Mouse (Mus musculus): ENCODE measurements at regions not wholly inside any gene's neighbourhood (a gene's known extent, or its start where the extent isn't known, plus 50 kb on each side); places are given as distances from the start of the nearest gene placed in this dataset.

DNA sequence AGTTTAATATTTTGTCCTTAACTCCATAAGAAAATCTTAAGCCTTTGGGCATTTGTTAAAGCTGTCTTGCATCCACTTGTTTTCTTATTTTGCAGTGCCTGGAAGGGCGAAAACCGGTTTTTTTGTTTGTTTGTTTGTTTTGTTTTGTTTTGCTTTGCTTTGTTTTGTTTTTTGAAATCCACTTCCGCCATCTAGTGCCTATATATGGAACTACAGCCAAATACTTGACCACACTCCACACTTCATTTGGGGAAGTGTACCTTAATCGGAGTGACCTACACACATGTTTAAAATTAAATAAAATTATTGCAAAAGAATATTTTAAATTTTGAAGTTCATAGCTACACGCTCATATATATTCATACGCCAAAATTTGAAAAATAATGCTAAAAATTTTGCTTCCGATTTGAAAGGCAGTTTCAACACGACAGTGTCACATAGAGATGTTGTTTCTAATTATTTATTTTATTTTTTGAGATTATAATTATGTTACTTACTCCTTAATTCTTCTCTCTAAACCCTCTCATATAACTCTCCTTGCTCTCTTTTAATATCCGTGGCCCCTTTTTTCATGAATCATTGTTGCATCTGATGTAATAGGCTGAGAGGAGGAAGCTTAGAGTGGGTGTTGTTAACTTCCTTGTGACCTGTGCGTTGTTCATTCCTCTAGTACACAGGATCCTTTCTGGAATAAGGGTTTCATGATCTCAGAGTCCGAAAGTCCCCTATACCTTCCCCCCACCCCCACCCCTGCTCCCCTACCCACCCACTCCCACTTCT lies 205.4 kb upstream of the Pof1b start:
- Histone ChIP-seq H3K36me3 (ENCODE audit: control insufficient read depth, insufficient read depth, low read length) (no peaks in the 10 kb centered on the region), H3K27ac (ENCODE audit: insufficient read depth, low read depth, low read length) (no peak overlapping the region), H3K4me1 (ENCODE audit: control insufficient read depth, insufficient read depth, insufficient read length, low read length) (no peaks in the 10 kb centered on the region), H3K27me3 (ENCODE audit: control insufficient read depth, insufficient read depth, low read length) (no peaks in the 10 kb centered on the region), H3K4me3 (ENCODE audit: low read depth, low read length) (no peak overlapping the region)
- TF ChIP-seq POLR2A (IDR thresholded peaks at IDR 0.05; ENCODE audit: low read depth, low read length) (no peak), CTCF (IDR thresholded peaks at IDR 0.05; ENCODE audit: extremely low read depth, insufficient read length, insufficient replicate concordance, low read depth, low read length) (no peak)
- 37% methylated on average over 11 of the region's 11 CpGs for WGBS

DNA sequence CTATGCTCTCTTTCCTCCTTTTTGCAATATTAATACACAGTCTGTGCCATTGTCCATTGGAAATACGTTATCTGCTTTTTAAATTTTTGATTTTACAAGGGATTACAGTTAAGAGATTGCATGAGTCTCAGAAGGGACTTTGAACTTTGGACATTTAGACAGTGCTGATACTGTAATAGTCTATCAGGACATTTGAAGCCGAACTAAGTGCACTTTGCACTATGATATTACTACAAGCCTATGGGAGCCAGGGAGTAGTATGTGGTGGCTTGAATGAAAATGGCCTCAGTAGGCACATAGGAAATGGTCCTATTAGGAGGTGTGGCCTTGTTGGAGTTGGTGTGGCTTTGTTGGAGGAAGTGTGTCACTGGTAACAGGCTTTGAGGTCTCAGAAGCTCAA lies 188.1 kb upstream of the Pof1b start:
- Histone ChIP-seq H3K36me3 (ENCODE audit: control insufficient read depth, insufficient read depth, low read length) (no peaks in the 10 kb centered on the region), H3K27me3 (ENCODE audit: control insufficient read depth, insufficient read depth, low read length) (no peaks in the 10 kb centered on the region), H3K4me3 (ENCODE audit: low read depth, low read length) (no peak overlapping the region), H3K27ac (ENCODE audit: insufficient read depth, low read depth, low read length) (peak overlapping the region; percentile 49; the same call in 1 of the 2 replicates), H3K4me1 (ENCODE audit: control insufficient read depth, insufficient read depth, insufficient read length, low read length) (peaks cover 1% of the 10 kb centered on the region; the same call in 1 of the 2 replicates)
- TF ChIP-seq CTCF (IDR thresholded peaks at IDR 0.05; ENCODE audit: extremely low read depth, insufficient read length, insufficient replicate concordance, low read depth, low read length) (no peak), POLR2A (IDR thresholded peaks at IDR 0.05; ENCODE audit: low read depth, low read length) (no peak)
- 41% methylated on average over 2 of the region's 2 CpGs for WGBS

All from small intestine, adult 2 months (tissue).